Mouse (Mus musculus): ENCODE data around the gene Stard10.

GRCm38 (mm10) chr7:101356868-101357267 lies 40.0 kb downstream of the Stard10 start:
- TF ChIP-seq CTCF (IDR thresholded peaks at IDR 0.05; ENCODE audit: control insufficient read depth, insufficient read depth, insufficient replicate concordance, low read depth, low read length) (no peak), POLR2A (IDR thresholded peaks at IDR 0.05; ENCODE audit: control insufficient read depth, low read depth, low read length) (no peak)
